Mouse (Mus musculus): Measurements from ENCODE around the gene Ccdc122.

DNA sequence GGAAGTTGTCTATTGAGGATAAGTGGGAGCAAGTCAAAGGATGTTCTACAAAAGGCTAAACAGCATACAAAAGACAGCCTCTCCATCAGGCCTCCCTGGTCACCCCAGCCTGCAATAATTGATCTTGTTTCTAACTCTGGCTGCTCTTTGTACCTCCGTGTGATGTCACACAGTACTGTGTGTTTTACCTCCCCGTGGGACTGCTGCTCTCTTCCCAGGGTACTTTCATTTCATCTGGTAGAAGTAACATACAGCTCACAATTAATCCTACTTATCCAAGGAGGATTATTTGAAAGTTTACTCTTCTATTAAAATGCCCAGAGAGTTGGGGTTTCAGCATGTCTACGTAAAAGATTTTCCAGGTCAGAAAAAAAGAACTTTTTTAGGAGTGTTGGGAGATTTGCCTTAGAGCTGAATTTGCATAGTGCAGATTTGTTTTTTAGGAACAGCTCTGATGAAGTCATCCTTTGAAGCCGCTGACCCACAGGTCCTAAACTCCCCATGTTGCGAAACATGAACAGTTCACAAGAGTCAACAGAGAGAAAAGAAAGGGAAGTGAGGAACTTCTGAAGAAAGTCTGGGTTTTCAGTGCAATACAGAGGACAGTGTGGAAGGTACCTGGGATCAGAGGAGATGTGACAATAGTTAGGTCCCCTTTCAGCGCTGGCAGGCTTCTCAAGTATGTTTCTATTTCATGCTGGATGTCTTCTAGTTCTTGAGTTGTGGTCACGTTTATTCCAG lies 2.2 kb upstream of the Ccdc122 start:
- TF ChIP-seq CTCF (IDR thresholded peaks at IDR 0.05; ENCODE audit: control insufficient read depth, insufficient read depth, insufficient read length) = no peak
- TF ChIP-seq USF1 (IDR thresholded peaks at IDR 0.05; ENCODE audit: low read depth) = no peak
- no peak for TF ChIP-seq MAX (IDR thresholded peaks at IDR 0.05)
- no peak for TF ChIP-seq MYOD1 (IDR thresholded peaks at IDR 0.05; ENCODE audit: control insufficient read depth, insufficient read length, low read depth)
- TF ChIP-seq MYOG (IDR thresholded peaks at IDR 0.05; ENCODE audit: control insufficient read depth, extremely low read depth, insufficient read length) = no peak
- TF ChIP-seq FOSL1 (IDR thresholded peaks at IDR 0.05; ENCODE audit: insufficient read depth, low read length, poor library complexity, severe bottlenecking) = no peak

Measured in C2C12 (cell line).